In the genomic region with DNA sequence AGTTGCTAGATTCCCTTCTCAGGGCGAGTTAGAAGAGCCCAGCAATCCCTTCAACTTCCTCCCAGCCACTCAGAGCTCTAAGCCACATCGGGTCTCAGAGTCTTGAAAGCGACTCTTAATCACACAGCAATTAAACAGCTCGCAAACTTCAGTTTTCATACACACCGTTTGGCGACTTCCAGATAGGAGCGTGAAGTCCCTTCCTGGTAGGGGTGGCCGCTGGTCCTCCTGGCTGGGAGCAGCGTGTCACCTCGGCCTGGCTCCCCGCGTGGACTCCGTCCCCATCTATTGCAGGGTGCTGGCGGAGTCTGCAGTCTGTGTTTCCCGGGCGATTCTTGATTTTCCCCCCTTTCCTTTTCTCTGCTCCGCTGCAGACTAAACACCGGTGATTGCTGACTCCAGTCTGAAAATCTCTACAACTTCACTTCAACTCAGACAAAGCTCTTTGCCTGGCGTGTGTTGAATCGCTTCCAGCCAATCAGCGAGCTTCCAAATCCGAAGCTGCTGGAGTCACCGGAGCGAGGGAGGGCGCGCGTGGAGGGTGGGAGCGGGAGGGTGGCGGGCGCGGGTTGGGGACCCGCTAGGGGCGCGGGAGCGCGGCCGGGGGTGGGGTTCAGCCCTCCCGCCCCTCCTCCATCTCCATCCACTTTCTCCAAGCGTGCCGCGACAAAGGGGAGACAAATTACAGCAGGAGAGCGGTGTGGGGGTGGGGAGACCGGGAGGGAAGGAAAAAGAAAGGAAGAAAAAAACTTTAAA, we compare ENCODE assay signal across 8 mouse cellular contexts. TPM values are rescaled to one million over a fixed set of nuclear protein-coding genes. Genes with fewer than 3 reads are reported as not detected.
A peak's percentile ranks its signal among the peaks of the same experiment; 100 is the strongest.
DNase-seq lines count a peak whose midpoint lies in the region; ATAC-seq lines count a peak whose summit lies in the region.

A gene (minus strand): TSS at position 456 of the 756 bp plus-strand sequence.

- DNase-seq in adipocyte (ENCODE audit: low spot score), result peak; percentile 60
- peak; percentile 53 to 62 for DNase-seq in cerebellum, postnatal 25 days
- peak; percentile 70 to 74 for DNase-seq in frontal cortex, postnatal 36 days (ENCODE audit: low spot score in 2 of 2)
- DNase-seq in hindbrain, embryonic 14.5 days (ENCODE audit: low spot score), result peak; percentile 82
- DNase-seq in left cerebral cortex, postnatal 14 days (ENCODE audit: low spot score in 2 of 2), result peak; percentile 57 to 76
- DNase-seq in midbrain, embryonic 10.5 days (ENCODE audit: low spot score), result peak; percentile 94
- DNase-seq in spleen, postnatal 14 days (ENCODE audit: low spot score in 2 of 2), result no peak

- peak within 1 kb of the TSS; percentile 72 for H3K9ac ChIP-seq in hindbrain, embryonic 14.5 days
- peak within 1 kb of the TSS; percentile 63 for H3K9ac ChIP-seq in stomach, embryonic 14.5 days (replicated peaks; ENCODE audit: low read depth, low read length)

- H3K4me1 ChIP-seq in hindbrain, embryonic 14.5 days (replicated peaks; ENCODE audit: control insufficient read depth, insufficient read depth, low read length), result peaks cover 32% of the 10 kb centered on the region
- peaks cover 52% of the 10 kb centered on the region for H3K4me1 ChIP-seq in midbrain, embryonic 10.5 days
- H3K4me1 ChIP-seq in stomach, embryonic 14.5 days (ENCODE audit: control insufficient read depth, insufficient read depth, low read length), result no peaks in the 10 kb centered on the region

- peak within 1 kb of the TSS; percentile 82 for H3K27ac ChIP-seq in hindbrain, embryonic 14.5 days
- H3K27ac ChIP-seq in midbrain, embryonic 10.5 days (replicated peaks), result peak within 1 kb of the TSS; percentile 96
- H3K27ac ChIP-seq in stomach, embryonic 14.5 days (ENCODE audit: low read length), result peak within 1 kb of the TSS; percentile 98

- H3K27me3 ChIP-seq in hindbrain, embryonic 14.5 days (ENCODE audit: control insufficient read depth, insufficient read depth, low read length), result no peaks in the 10 kb centered on the region
- H3K27me3 ChIP-seq in midbrain, embryonic 10.5 days (ENCODE audit: low read depth, poor library complexity, severe bottlenecking), result no peaks in the 10 kb centered on the region
- no peaks in the 10 kb centered on the region for H3K27me3 ChIP-seq in stomach, embryonic 14.5 days (ENCODE audit: control insufficient read depth, insufficient read depth, low read length)

- intact Hi-C loops in left cerebral cortex, postnatal 14 days (cut with DNase I), result no loop called here

- H3K4me3 ChIP-seq in hindbrain, embryonic 14.5 days (replicated peaks; ENCODE audit: low read length), result peak within 1 kb of the TSS; percentile 55
- H3K4me3 ChIP-seq in midbrain, embryonic 10.5 days, result peak within 1 kb of the TSS; percentile 79
- peak within 1 kb of the TSS; percentile 82 for H3K4me3 ChIP-seq in stomach, embryonic 14.5 days (ENCODE audit: low read depth, low read length)

- no peaks in the 10 kb centered on the region for H3K36me3 ChIP-seq in hindbrain, embryonic 14.5 days (replicated peaks; ENCODE audit: control insufficient read depth, insufficient read depth)
- H3K36me3 ChIP-seq in midbrain, embryonic 10.5 days, result peaks cover 37% of the 10 kb centered on the region
- H3K36me3 ChIP-seq in stomach, embryonic 14.5 days (ENCODE audit: control insufficient read depth, insufficient read depth, low read length), result peaks cover 21% of the 10 kb centered on the region

- under 1% methylated on average over 43 of the region's 43 CpGs for WGBS in hindbrain, embryonic 14.5 days
- under 1% methylated on average over 43 of the region's 43 CpGs for WGBS in midbrain, embryonic 10.5 days
- WGBS in stomach, embryonic 14.5 days, result under 1% methylated on average over 43 of the region's 43 CpGs

- no peaks in the 10 kb centered on the region for H3K9me3 ChIP-seq in hindbrain, embryonic 14.5 days (ENCODE audit: control insufficient read depth, low read length)
- no peaks in the 10 kb centered on the region for H3K9me3 ChIP-seq in midbrain, embryonic 10.5 days (replicated peaks)
- no peaks in the 10 kb centered on the region for H3K9me3 ChIP-seq in stomach, embryonic 14.5 days (ENCODE audit: control insufficient read depth, low read depth, low read length)

- peak within 1 kb of the TSS; percentile 73 for H3K4me2 ChIP-seq in hindbrain, embryonic 14.5 days (replicated peaks)
- peak within 1 kb of the TSS; percentile 84 for H3K4me2 ChIP-seq in stomach, embryonic 14.5 days (replicated peaks; ENCODE audit: low read depth, low read length)

- ATAC-seq in hindbrain, embryonic 14.5 days (ENCODE audit: low FRiP score), result peak; percentile 93
- peak; percentile 90 for ATAC-seq in stomach, embryonic 14.5 days (ENCODE audit: insufficient number of reproducible peaks, insufficient read depth, low FRiP score, low read depth)

RNA-seq across cellular contexts. Expression of the gene that starts here (rescaled TPM):
- 35.6 and 38.2 TPM in 2 replicates for polyA plus RNA-seq in hindbrain, embryonic 14.5 days (2014; fragmentation: Nextera tagmentation; extraction: Ambion mirVana)
- 10 to 100 TPM in 1 of 2 experiments, 1 to 10 TPM in 1; 8.7 to 10.3 TPM for total RNA-seq in left cerebral cortex, postnatal 14 days (2021)
- polyA plus RNA-seq in midbrain, embryonic 10.5 days (2016; fragmentation: Nextera tagmentation; extraction: Ambion mirVana), result 59.1 and 71.5 TPM in 2 replicates
- polyA plus RNA-seq in stomach, embryonic 14.5 days (2014; fragmentation: Nextera tagmentation; extraction: Ambion mirVana), result 88.5 TPM in 2 replicates

Comparison
In these comparisons a context has a peak if more than half of its experiments do, and no peak if none do; other contexts are left out.
1. DNase-seq: peak in adipocyte (single experiment), cerebellum, postnatal 25 days (2 of 2), frontal cortex, postnatal 36 days (2 of 2), hindbrain, embryonic 14.5 days (single experiment), left cerebral cortex, postnatal 14 days (2 of 2) and midbrain, embryonic 10.5 days (single experiment); none in spleen, postnatal 14 days (0 of 2).
2. Peak in every context shown above with its lines, with median percentiles within 50 percentile points of each other: H3K27ac ChIP-seq and H3K4me3 ChIP-seq.